Mouse (Mus musculus) CH12.LX (cell line): Measurements from ENCODE around the gene Ranbp9. TPM values are rescaled to one million over a fixed set of nuclear protein-coding genes. Genes with fewer than 3 reads are reported as not detected.

Experiments
- DNase-seq: peaks from one replicate; pipeline ENCODE4 v3.0.0-alpha.2; 2013; ENCODE audit errors: extremely low read depth
- H3K27ac ChIP-seq: 2 replicates; pipeline ENCODE4 v1.5.1; 2012; ENCODE audit warnings: low read depth, mild to moderate bottlenecking, control low read depth, moderate library complexity; ENCODE audit not compliant: insufficient read depth
- H3K27me3 ChIP-seq: replicated peaks from 2 replicates; pipeline ENCODE3; 2012; ENCODE audit warnings: inconsistent platforms
- H3K36me3 ChIP-seq, 2 experiments: replicated peaks in 1 of 2; 2 replicates each; pipeline versions ENCODE3 to v1.6.1; 2012; ENCODE audit warnings: inconsistent platforms in 1 of 2, low read length in 1 of 2, mild to moderate bottlenecking in 1 of 2, mixed read lengths in 1 of 2, moderate library complexity in 1 of 2; ENCODE audit not compliant: control insufficient read depth in 1 of 2, insufficient read depth in 1 of 2
- H3K4me1 ChIP-seq, 2 experiments: 2 replicates each; pipeline ENCODE4 v1.6.1; 2012; ENCODE audit warnings: inconsistent platforms in 1 of 2, moderate library complexity in 1 of 2; ENCODE audit not compliant: insufficient read depth in 2 of 2, control insufficient read depth in 1 of 2
- H3K4me2 ChIP-seq: 2 replicates; pipeline ENCODE4 v1.6.1; 2012; ENCODE audit warnings: low read depth, mild to moderate bottlenecking, control low read depth; ENCODE audit not compliant: poor library complexity, insufficient read depth, severe bottlenecking
- H3K4me3 ChIP-seq, 3 experiments: fragments of 150-350 bp in 1 of 3; sonication (generic) in 1 of 3; replicated peaks in 1 of 3; 2 replicates each; pipeline versions ENCODE3 to v1.5.1; 2011 to 2012; ENCODE audit warnings: low read depth in 2 of 3, low read length in 2 of 3, mild to moderate bottlenecking in 2 of 3, moderate library complexity in 2 of 3, control low read depth in 1 of 3, improper control_type of control experiment in 1 of 3, inconsistent platforms in 1 of 3, mixed read lengths in 1 of 3; ENCODE audit not compliant: poor library complexity in 1 of 3
- H3K79me2 ChIP-seq: replicated peaks from 2 replicates; pipeline ENCODE4 v1.6.1; 2012; ENCODE audit warnings: mild to moderate bottlenecking, moderate library complexity; ENCODE audit not compliant: control insufficient read depth, poor library complexity, insufficient read depth, severe bottlenecking; ENCODE audit errors: extremely low read depth
- H3K9ac ChIP-seq: 2 replicates; pipeline ENCODE4 v1.6.1; 2012; ENCODE audit warnings: low read depth, mild to moderate bottlenecking, control low read depth, moderate library complexity; ENCODE audit not compliant: insufficient read depth
- H3K9me3 ChIP-seq: replicated peaks from 2 replicates; pipeline ENCODE3; 2012; ENCODE audit warnings: low read length, inconsistent platforms, mixed read lengths
- BHLHE40 ChIP-seq: IDR thresholded peaks from 2 replicates; pipeline ENCODE4 v1.6.1; 2011; ENCODE audit warnings: mild to moderate bottlenecking, low read depth, low read length, improper control_type of control experiment
- CHD1 ChIP-seq: IDR thresholded peaks from 2 replicates; pipeline ENCODE4 v1.6.1; 2012; ENCODE audit warnings: low read depth, low read length, improper control_type of control experiment, inconsistent platforms
- CTCF ChIP-seq, 2 experiments: IDR thresholded peaks in 1 of 2; conservative IDR thresholded peaks in 1 of 2; 2 replicates each; pipeline ENCODE4 v1.5.1; 2011 to 2012; ENCODE audit warnings: low read depth in 2 of 2, low read length in 2 of 2, improper control_type of control experiment in 1 of 2, inconsistent platforms in 1 of 2, mild to moderate bottlenecking in 1 of 2, moderate library complexity in 1 of 2
- EP300 ChIP-seq: IDR thresholded peaks from 2 replicates; pipeline ENCODE4 v1.6.1; 2011; ENCODE audit warnings: low read length, improper control_type of control experiment
- IRF4 ChIP-seq: IDR thresholded peaks from 2 replicates; pipeline ENCODE4 v1.6.1; 2014; ENCODE audit warnings: low read depth, mild to moderate bottlenecking, inconsistent platforms, low read length, improper control_type of control experiment
- KAT2A ChIP-seq: IDR thresholded peaks from 2 replicates; pipeline ENCODE4 v1.6.1; 2012; ENCODE audit warnings: low read length, improper control_type of control experiment, inconsistent platforms; ENCODE audit not compliant: insufficient replicate concordance
- MAFK ChIP-seq: IDR thresholded peaks from 2 replicates; pipeline ENCODE4 v1.6.1; 2011; ENCODE audit warnings: low read length, improper control_type of control experiment; ENCODE audit not compliant: insufficient replicate concordance
- MAX ChIP-seq: IDR thresholded peaks from 2 replicates; pipeline ENCODE4 v1.6.1; 2011; ENCODE audit warnings: low read length, improper control_type of control experiment
- MAZ ChIP-seq: IDR thresholded peaks from 2 replicates; pipeline ENCODE4 v1.6.1; 2012; ENCODE audit warnings: low read depth, mild to moderate bottlenecking, inconsistent platforms, low read length, improper control_type of control experiment, moderate library complexity
- MEF2A ChIP-seq: IDR thresholded peaks from 2 replicates; pipeline ENCODE4 v1.6.1; 2014; ENCODE audit warnings: low read depth, mild to moderate bottlenecking, inconsistent platforms, low read length, improper control_type of control experiment, borderline replicate concordance
- MYC ChIP-seq: IDR thresholded peaks from 2 replicates; pipeline ENCODE4 v1.6.1; 2011; ENCODE audit warnings: low read depth, mild to moderate bottlenecking, improper control_type of control experiment, low read length
- NRF1 ChIP-seq: IDR thresholded peaks from 2 replicates; pipeline ENCODE4 v1.6.1; 2014; ENCODE audit warnings: low read depth, mild to moderate bottlenecking, inconsistent platforms, low read length, improper control_type of control experiment, moderate library complexity
- PAX5 ChIP-seq: IDR thresholded peaks from 2 replicates; pipeline ENCODE4 v1.6.1; 2012; ENCODE audit warnings: low read length, inconsistent platforms, mixed read lengths
- POLR2A ChIP-seq: IDR thresholded peaks from 2 replicates; pipeline ENCODE4 v1.6.1; 2011; ENCODE audit warnings: low read depth, mild to moderate bottlenecking, improper control_type of control experiment, low read length
- RAD21 ChIP-seq: IDR thresholded peaks from 2 replicates; pipeline ENCODE4 v1.6.1; 2011; ENCODE audit warnings: low read depth, mild to moderate bottlenecking, low read length, improper control_type of control experiment, moderate library complexity
- RCOR1 ChIP-seq: conservative IDR thresholded peaks from 2 replicates; pipeline ENCODE4 v1.6.1; 2012; ENCODE audit warnings: low read depth, mild to moderate bottlenecking, inconsistent platforms, low read length, improper control_type of control experiment
- TBP ChIP-seq: conservative IDR thresholded peaks from 2 replicates; pipeline ENCODE4 v1.6.1; 2011; ENCODE audit warnings: low read depth, low read length, improper control_type of control experiment
- USF1 ChIP-seq: IDR thresholded peaks from 2 replicates; pipeline ENCODE4 v1.6.1; 2014; ENCODE audit warnings: low read depth, mild to moderate bottlenecking, inconsistent platforms, low read length, improper control_type of control experiment
- USF2 ChIP-seq: conservative IDR thresholded peaks from 2 replicates; pipeline ENCODE4 v1.6.1; 2011; ENCODE audit warnings: low read depth, low read length, improper control_type of control experiment
- ZC3H11A ChIP-seq: IDR thresholded peaks from 2 replicates; pipeline ENCODE4 v1.6.1; 2012; ENCODE audit warnings: low read depth, mild to moderate bottlenecking, inconsistent platforms, low read length, improper control_type of control experiment
- ZKSCAN1 ChIP-seq: IDR thresholded peaks from 2 replicates; pipeline ENCODE4 v1.6.1; 2012; ENCODE audit warnings: low read depth, inconsistent platforms, low read length, improper control_type of control experiment, borderline replicate concordance
- dilution Hi-C: fragments of 300-500 bp; cut with MboI; formaldehyde crosslinking; loops from 2 replicates; pipeline ENCODE4 v1.14.3; 2020; ENCODE audit warnings: low sequenced_read_pairs; ENCODE audit not compliant: extremely low pct_unique_long_range_greater_than_20kb, extremely low pct_ligation_motif_present
- in situ Hi-C: fragments of 300-500 bp; cut with MboI; formaldehyde crosslinking; loops from 3 replicates; pipeline ENCODE4 v1.14.3; 2019; ENCODE audit warnings: low sequenced_read_pairs, low pct_ligation_motif_present, low pct_unique_long_range_greater_than_20kb, mixed read lengths
- polyA plus RNA-seq: library from polyadenylated mRNA; unstranded; fragments of >175 nt; gene quantifications from 2 replicates; pipeline ENCODE4 v1.2.1, GENCODE M21; 2012; ENCODE audit warnings: low read depth; ENCODE audit not compliant: insufficient read length
- total RNA-seq, 2 experiments: library from RNA; depleted of rRNA; stranded (reverse); fragments of 300-350 nt in 1 of 2; fragments of >200 nt in 1 of 2; gene quantifications; 2 replicates each; pipeline ENCODE4 v1.2.3; 2012 to 2014

The Ranbp9 gene
- total and polyA plus RNA-seq, 3 experiments, result 22.0 to 37.6 (median 31.8) TPM

DNA sequence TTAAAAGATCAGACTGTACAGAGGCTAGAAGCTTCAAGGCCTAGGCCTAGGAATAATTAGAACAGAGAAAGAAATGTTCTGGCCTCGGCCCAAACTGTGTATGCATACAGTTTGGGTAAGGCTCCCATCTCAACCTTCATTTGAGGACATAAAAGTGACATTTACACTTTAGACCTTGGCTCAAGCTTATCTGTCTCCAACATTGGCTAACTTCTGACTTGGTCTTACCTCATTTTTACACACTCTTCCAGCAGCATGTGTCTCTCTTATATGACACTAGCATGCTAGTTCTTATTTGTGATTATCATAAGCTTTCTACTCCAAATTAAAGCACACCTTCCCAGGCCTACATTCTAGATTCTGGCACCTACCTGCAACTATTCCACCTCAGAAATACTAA lies 11.5 kb downstream of the Ranbp9 start:
- in situ Hi-C loops, result no loop called here

DNA sequence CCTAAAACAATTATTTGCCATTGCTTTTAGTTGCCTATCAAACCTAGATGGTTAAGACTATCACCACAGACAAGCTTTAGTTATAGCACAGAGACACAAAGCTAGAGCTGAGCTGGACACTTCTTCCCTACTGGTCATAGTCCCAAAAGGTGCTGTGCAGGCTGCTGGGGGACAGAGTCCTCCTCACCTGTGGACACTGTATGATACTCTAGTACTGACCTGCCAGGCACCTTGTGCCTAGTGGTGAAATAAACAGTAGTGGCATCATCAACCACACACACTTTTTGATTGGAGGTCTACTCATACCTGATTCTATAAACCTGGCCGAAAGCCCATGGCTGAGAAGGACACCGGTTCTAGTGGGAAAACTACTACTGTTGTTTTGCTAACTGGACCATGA lies 16.5 kb downstream of the Ranbp9 start:
- H3K4me2 ChIP-seq, result no peak overlapping the region
- TF ChIP-seq TBP (no peak), MAZ (no peak), CTCF (conservative IDR thresholded peaks at IDR 0.05 in 1 of 2, IDR thresholded peaks at IDR 0.05 in 1 of 2; ENCODE audit: low read depth in 2 of 2, low read length in 2 of 2) (no peak), POLR2A (no peak), IRF4 (no peak), RCOR1 (no peak), EP300 (no peak)
- no peaks in the 10 kb centered on the region for H3K27me3 ChIP-seq
- dilution Hi-C loops (no loop called here), in situ Hi-C loops (no loop called here)
- peaks cover 20% of the 10 kb centered on the region for H3K79me2 ChIP-seq
- peaks cover 1% of the 10 kb centered on the region for H3K9me3 ChIP-seq
- no peak overlapping the region for H3K4me3 ChIP-seq
- H3K4me1 ChIP-seq, result no peaks in the 10 kb centered on the region; a peak in 1 of 4 replicates
- no peak overlapping the region for H3K9ac ChIP-seq
- DNase-seq, result no peak
- peaks cover 3 to 22% of the 10 kb centered on the region in 2 experiments for H3K36me3 ChIP-seq
- H3K27ac ChIP-seq, result no peak overlapping the region

More for the DNA sequence above, 11.5 kb downstream of the Ranbp9 start:
- H3K27me3 ChIP-seq, result no peaks in the 10 kb centered on the region
- TF ChIP-seq MAFK, result no peak
- no peak for TF ChIP-seq ZKSCAN1
- no peak for TF ChIP-seq BHLHE40
- TF ChIP-seq EP300, result no peak
- no peak for TF ChIP-seq RCOR1
- TF ChIP-seq USF1, result no peak
- TF ChIP-seq ZC3H11A, result no peak
- H3K27ac ChIP-seq, result no peak overlapping the region
- peaks cover 0 to 31% of the 10 kb centered on the region in 2 experiments; a peak in 2 of 4 replicates for H3K4me1 ChIP-seq
- peaks cover 3 to 28% of the 10 kb centered on the region in 2 experiments for H3K36me3 ChIP-seq
- peaks cover 3% of the 10 kb centered on the region for H3K9me3 ChIP-seq
- H3K4me2 ChIP-seq, result no peak overlapping the region
- DNase-seq, result no peak
- H3K79me2 ChIP-seq, result peaks cover 42% of the 10 kb centered on the region
- no peak overlapping the region for H3K9ac ChIP-seq
- H3K4me3 ChIP-seq, result no peak overlapping the region
- dilution Hi-C loops, result no loop called here

- in situ Hi-C loops (no loop called here), dilution Hi-C loops (no loop called here)
- Histone ChIP-seq H3K4me1 (peaks cover 10 to 55% of the 10 kb centered on the region in 2 experiments), H3K9me3 (no peaks in the 10 kb centered on the region), H3K27ac (no peak overlapping the region), H3K9ac (no peak overlapping the region), H3K79me2 (peaks cover 23% of the 10 kb centered on the region), H3K27me3 (no peaks in the 10 kb centered on the region), H3K36me3 (peaks cover 0 to 34% of the 10 kb centered on the region in 2 experiments), H3K4me2 (no peak overlapping the region), H3K4me3 (no peak overlapping the region)
- no peak for DNase-seq
- TF ChIP-seq CHD1 (no peak), RAD21 (peak; percentile 25), PAX5 (no peak), MEF2A (no peak), MYC (no peak), KAT2A (no peak), CTCF (conservative IDR thresholded peaks at IDR 0.05 in 1 of 2, IDR thresholded peaks at IDR 0.05 in 1 of 2; ENCODE audit: low read depth in 2 of 2, low read length in 2 of 2) (peak in 1 of 2 experiments; percentile 25; a peak in 2 of 4 replicates), USF2 (no peak), MAX (no peak), NRF1 (no peak)
Measured at GRCm38 (mm10) chr13:43457161-43457560, 23.9 kb downstream of the Ranbp9 start.
